Mouse (Mus musculus): ENCODE measurements at regions not wholly inside any gene's neighbourhood (a gene's known extent, or its start where the extent isn't known, plus 50 kb on each side); places are given as distances from the start of the nearest gene placed in this dataset.

GRCm38 (mm10) chr12:78100756-78101155 lies 93.3 kb upstream of the Gm6657 start:
- TF ChIP-seq POLR2A (IDR thresholded peaks at IDR 0.05; ENCODE audit: low read depth, low read length) (no peak), CTCF (conservative IDR thresholded peaks at IDR 0.05; ENCODE audit: insufficient read depth, insufficient read length, low read depth, low read length) (no peak)
- Histone ChIP-seq H3K4me1 (ENCODE audit: control insufficient read depth, insufficient read depth, low read length) (peaks cover 13% of the 10 kb centered on the region; the same call in 1 of the 2 replicates), H3K4me3 (ENCODE audit: insufficient read depth, low read depth, low read length) (no peak overlapping the region), H3K27ac (ENCODE audit: insufficient read depth, low read depth, low read length) (no peak overlapping the region), H3K36me3 (ENCODE audit: control insufficient read depth, insufficient read depth, low read length) (no peaks in the 10 kb centered on the region), H3K27me3 (replicated peaks; ENCODE audit: control insufficient read depth, insufficient read depth, low read length) (no peaks in the 10 kb centered on the region)
- DNase-seq: peak; percentile 63
- 64% methylated on average over 3 of the region's 3 CpGs for WGBS

GRCm38 (mm10) chr12:78109931-78110330 lies 84.1 kb upstream of the Gm6657 start:
- H3K27ac ChIP-seq (ENCODE audit: insufficient read depth, low read depth, low read length): no peak overlapping the region
- no peaks in the 10 kb centered on the region for H3K27me3 ChIP-seq (replicated peaks; ENCODE audit: control insufficient read depth, insufficient read depth, low read length)
- no peaks in the 10 kb centered on the region for H3K4me1 ChIP-seq (ENCODE audit: control insufficient read depth, insufficient read depth, low read length)
- no peak for TF ChIP-seq POLR2A (IDR thresholded peaks at IDR 0.05; ENCODE audit: low read depth, low read length)
- TF ChIP-seq CTCF (conservative IDR thresholded peaks at IDR 0.05; ENCODE audit: insufficient read depth, insufficient read length, low read depth, low read length): no peak
- no peaks in the 10 kb centered on the region for H3K36me3 ChIP-seq (ENCODE audit: control insufficient read depth, insufficient read depth, low read length)
- no peak for DNase-seq
- H3K4me3 ChIP-seq (ENCODE audit: insufficient read depth, low read depth, low read length): no peak overlapping the region
- WGBS: 22% methylated on average over 1 of the region's 1 CpGs

GRCm38 (mm10) chr12:78118131-78118530 lies 75.9 kb upstream of the Gm6657 start:
- peaks cover 8% of the 10 kb centered on the region for H3K4me1 ChIP-seq (ENCODE audit: control insufficient read depth, insufficient read depth, low read length)
- no peak for TF ChIP-seq POLR2A (IDR thresholded peaks at IDR 0.05; ENCODE audit: low read depth, low read length)
- TF ChIP-seq CTCF (conservative IDR thresholded peaks at IDR 0.05; ENCODE audit: insufficient read depth, insufficient read length, low read depth, low read length): no peak
- no peaks in the 10 kb centered on the region for H3K36me3 ChIP-seq (ENCODE audit: control insufficient read depth, insufficient read depth, low read length)
- no peak for DNase-seq
- WGBS: 43% methylated on average over 1 of the region's 1 CpGs
- H3K27ac ChIP-seq (ENCODE audit: insufficient read depth, low read depth, low read length): no peak overlapping the region
- H3K4me3 ChIP-seq (ENCODE audit: insufficient read depth, low read depth, low read length): no peak overlapping the region
- H3K27me3 ChIP-seq (replicated peaks; ENCODE audit: control insufficient read depth, insufficient read depth, low read length): no peaks in the 10 kb centered on the region

- Histone ChIP-seq H3K36me3 (ENCODE audit: control insufficient read depth, insufficient read depth, low read length) (no peaks in the 10 kb centered on the region), H3K4me3 (ENCODE audit: insufficient read depth, low read depth, low read length) (no peak overlapping the region), H3K27me3 (replicated peaks; ENCODE audit: control insufficient read depth, insufficient read depth, low read length) (no peaks in the 10 kb centered on the region), H3K4me1 (ENCODE audit: control insufficient read depth, insufficient read depth, low read length) (peaks cover 8% of the 10 kb centered on the region), H3K27ac (ENCODE audit: insufficient read depth, low read depth, low read length) (0 out of 2 replicates have a peak overlapping the region, but pooled peaks have one; percentile 0)
- 63% methylated on average over 2 of the region's 2 CpGs for WGBS
- TF ChIP-seq POLR2A (IDR thresholded peaks at IDR 0.05; ENCODE audit: low read depth, low read length) (no peak), CTCF (conservative IDR thresholded peaks at IDR 0.05; ENCODE audit: insufficient read depth, insufficient read length, low read depth, low read length) (no peak)
- DNase-seq: no peak
Measured at GRCm38 (mm10) chr12:78119246-78119645, 74.8 kb upstream of the Gm6657 start.

- Histone ChIP-seq H3K4me3 (ENCODE audit: insufficient read depth, low read depth, low read length) (no peak overlapping the region), H3K36me3 (ENCODE audit: control insufficient read depth, insufficient read depth, low read length) (no peaks in the 10 kb centered on the region), H3K4me1 (ENCODE audit: control insufficient read depth, insufficient read depth, low read length) (peaks cover 8% of the 10 kb centered on the region), H3K27me3 (replicated peaks; ENCODE audit: control insufficient read depth, insufficient read depth, low read length) (no peaks in the 10 kb centered on the region), H3K27ac (ENCODE audit: insufficient read depth, low read depth, low read length) (peak overlapping the region; percentile 79)
- DNase-seq: peak; percentile 68
- TF ChIP-seq CTCF (conservative IDR thresholded peaks at IDR 0.05; ENCODE audit: insufficient read depth, insufficient read length, low read depth, low read length) (no peak), POLR2A (IDR thresholded peaks at IDR 0.05; ENCODE audit: low read depth, low read length) (no peak)
- whole genome bisulfite sequencing: 27% methylated on average over 5 of the region's 5 CpGs
Measured at GRCm38 (mm10) chr12:78119855-78120254, 74.2 kb upstream of the Gm6657 start.

GRCm38 (mm10) chr12:78129130-78129845 lies 64.8 kb upstream of the Gm6657 start:
- H3K27me3 ChIP-seq (replicated peaks; ENCODE audit: control insufficient read depth, insufficient read depth, low read length): no peaks in the 10 kb centered on the region
- no peaks in the 10 kb centered on the region for H3K36me3 ChIP-seq (ENCODE audit: control insufficient read depth, insufficient read depth, low read length)
- 34% methylated on average over 5 of the region's 5 CpGs for WGBS
- H3K4me1 ChIP-seq (ENCODE audit: control insufficient read depth, insufficient read depth, low read length): peaks cover 18% of the 10 kb centered on the region
- peak; percentile 58 for DNase-seq
- TF ChIP-seq POLR2A (IDR thresholded peaks at IDR 0.05; ENCODE audit: low read depth, low read length) (no peak), CTCF (conservative IDR thresholded peaks at IDR 0.05; ENCODE audit: insufficient read depth, insufficient read length, low read depth, low read length) (no peak)
- no peak overlapping the region for H3K4me3 ChIP-seq (ENCODE audit: insufficient read depth, low read depth, low read length)
- peak overlapping the region; percentile 92 for H3K27ac ChIP-seq (ENCODE audit: insufficient read depth, low read depth, low read length)

GRCm38 (mm10) chr12:78132016-78132797 lies 61.8 kb upstream of the Gm6657 start:
- peak overlapping the region; percentile 63 for H3K27ac ChIP-seq (ENCODE audit: insufficient read depth, low read depth, low read length)
- WGBS: 37% methylated on average over 8 of the region's 8 CpGs
- DNase-seq: no peak
- H3K36me3 ChIP-seq (ENCODE audit: control insufficient read depth, insufficient read depth, low read length): no peaks in the 10 kb centered on the region
- H3K27me3 ChIP-seq (replicated peaks; ENCODE audit: control insufficient read depth, insufficient read depth, low read length): no peaks in the 10 kb centered on the region
- TF ChIP-seq POLR2A (IDR thresholded peaks at IDR 0.05; ENCODE audit: low read depth, low read length): no peak
- TF ChIP-seq CTCF (conservative IDR thresholded peaks at IDR 0.05; ENCODE audit: insufficient read depth, insufficient read length, low read depth, low read length): no peak
- H3K4me1 ChIP-seq (ENCODE audit: control insufficient read depth, insufficient read depth, low read length): peaks cover 18% of the 10 kb centered on the region
- H3K4me3 ChIP-seq (ENCODE audit: insufficient read depth, low read depth, low read length): no peak overlapping the region
